Mouse (Mus musculus) erythroblast, embryonic 14.5 days (primary cell): ENCODE measurements around the gene 5730480H06Rik.

ENCODE experiments used
- GATA1 ChIP-seq: IDR thresholded peaks from 2 replicates; pipeline ENCODE4 v1.6.1; 2012; ENCODE audit warnings: low read length, inconsistent platforms, mixed read lengths
- TAL1 ChIP-seq: IDR thresholded peaks from 3 replicates; pipeline ENCODE4 v1.6.1; 2012; ENCODE audit warnings: low read length, inconsistent platforms, mixed read lengths

DNA sequence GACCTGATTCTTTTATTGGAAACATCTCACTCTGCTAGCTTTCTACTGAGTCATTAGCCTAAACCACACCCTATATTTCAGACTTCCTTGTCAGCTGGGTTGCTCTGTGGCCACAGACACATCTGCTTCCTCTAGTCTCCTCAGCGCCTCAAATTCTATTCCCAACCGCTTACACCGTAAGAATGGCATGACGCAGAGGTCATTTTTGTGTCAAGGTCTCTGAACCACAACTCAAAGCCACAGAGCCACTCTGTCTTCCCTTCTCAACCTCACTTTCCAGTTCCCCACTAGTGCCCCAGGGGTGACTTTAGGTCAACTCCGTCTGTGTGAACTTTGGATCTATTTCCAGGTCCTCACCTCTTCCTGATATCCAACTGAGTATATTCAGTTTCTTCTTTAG, 3.7 kb downstream of the 5730480H06Rik start:
- TF ChIP-seq TAL1 (no peak), GATA1 (no peak)
